Mouse (Mus musculus): ENCODE measurements around the gene Pcyt2.

The Pcyt2 gene

DNA sequence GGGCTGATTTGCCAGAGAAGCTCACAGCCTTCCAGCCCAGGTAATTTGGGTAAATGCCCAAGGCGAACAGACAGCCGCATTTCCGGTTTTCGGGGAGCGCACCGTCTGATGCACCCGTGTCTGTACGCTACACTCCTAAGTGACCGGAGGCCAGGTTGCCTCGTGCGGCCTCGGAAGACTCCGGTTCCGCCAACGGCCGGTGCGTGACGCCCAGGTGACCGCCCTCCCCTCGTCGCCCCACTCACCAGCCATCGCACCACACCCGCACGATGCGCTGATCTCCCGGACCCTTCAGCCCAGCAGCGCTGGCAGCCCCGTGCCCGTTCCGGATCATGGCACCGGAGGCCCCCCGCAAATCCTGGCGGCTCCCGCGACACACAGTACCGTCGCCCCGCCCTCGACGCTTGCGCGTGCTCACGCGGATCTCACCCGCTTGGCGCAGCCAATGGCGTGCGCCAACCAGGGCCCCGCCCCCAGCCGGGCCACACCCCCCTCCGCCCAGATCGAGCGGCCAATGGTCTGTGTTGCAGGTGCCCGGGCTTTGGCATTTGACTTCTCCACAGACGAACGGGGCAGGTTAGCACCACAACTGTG lies at the start of gene Pcyt2:
TSS of gene Pcyt2 (minus strand) at position 418 of the 594 bp plus-strand sequence.
- DNase-seq = peak; percentile 92 to 95

DNA sequence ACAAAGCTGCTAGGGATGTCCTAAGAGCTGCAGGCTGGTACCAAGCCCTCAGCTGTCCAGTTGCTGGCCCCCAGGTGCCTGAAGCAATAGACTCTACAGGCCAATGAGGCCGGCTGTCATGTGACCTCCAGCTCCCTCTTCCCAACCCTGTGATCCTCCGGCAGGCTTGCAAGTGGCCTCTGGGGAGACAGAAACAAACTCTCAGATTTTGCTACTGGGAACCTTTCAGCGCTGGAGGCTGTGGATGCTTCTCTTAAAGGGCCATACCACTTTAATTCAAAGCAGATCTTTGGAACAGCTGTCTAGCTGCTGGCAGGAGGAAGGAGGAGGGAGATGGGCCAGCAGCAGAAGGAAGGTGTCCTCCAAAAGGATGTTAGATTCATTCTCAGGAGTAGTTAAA lies 48.9 kb upstream of the Pcyt2 start:
- no peak for DNase-seq

DNA sequence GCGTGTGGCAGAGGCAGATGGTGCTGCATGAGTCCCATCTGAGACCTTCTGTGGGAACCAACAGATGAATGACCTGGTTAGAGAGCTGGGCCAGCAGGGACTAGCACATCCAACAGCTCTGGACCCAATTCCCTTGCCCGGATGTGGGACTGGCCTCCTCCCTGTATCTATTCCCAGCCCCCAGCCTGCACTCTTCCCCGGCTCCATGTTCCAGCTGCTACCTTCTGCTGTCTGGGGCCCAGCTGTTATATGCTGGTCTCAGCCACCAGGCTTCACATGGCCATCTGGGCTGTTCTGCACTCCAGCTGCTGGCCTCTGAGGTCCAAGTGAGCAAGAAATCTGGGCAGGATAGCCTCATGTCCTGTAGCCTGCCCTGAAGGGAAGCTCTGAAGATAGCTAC lies 47.7 kb upstream of the Pcyt2 start:
- DNase-seq = no peak

DNA sequence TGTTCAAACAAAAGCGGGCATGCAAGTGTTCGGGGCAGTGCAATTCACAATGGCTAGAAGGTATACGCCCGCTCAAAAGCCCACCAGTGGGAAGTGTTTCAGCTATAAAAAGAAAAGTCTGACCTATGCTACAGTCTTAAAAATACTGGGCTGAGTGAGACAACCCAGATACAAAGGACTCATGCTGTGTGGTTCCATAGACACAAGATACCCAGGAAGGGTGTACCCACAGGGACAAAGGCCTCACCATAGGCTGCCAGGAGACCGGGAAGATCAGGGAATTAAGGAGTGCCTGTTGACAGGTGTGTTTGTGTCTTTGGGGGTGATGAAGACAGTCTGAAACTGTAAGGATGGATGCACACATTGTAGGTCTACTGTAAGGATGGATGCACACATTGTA lies 46.0 kb upstream of the Pcyt2 start:
- DNase-seq = no peak

DNA sequence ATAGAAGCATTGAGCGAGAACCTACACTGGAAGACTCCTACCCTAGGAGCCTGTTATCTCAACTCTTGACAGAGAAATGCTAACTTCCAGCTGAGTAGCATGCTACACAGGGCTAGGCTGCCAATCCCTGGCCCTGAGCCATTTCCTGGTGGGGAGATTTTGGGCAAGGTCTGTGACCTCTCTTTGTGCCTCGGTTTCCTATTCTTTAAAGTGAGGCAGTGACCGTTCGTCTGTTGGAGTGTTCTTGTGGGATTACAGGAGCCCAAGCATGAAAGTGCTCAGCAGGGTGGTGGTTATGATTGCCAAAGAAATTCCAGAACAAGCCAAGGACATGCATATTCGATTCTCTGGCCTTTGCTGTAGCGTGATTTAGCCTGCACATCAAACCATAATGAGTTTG lies 45.0 kb upstream of the Pcyt2 start:
- DNase-seq = no peak

DNA sequence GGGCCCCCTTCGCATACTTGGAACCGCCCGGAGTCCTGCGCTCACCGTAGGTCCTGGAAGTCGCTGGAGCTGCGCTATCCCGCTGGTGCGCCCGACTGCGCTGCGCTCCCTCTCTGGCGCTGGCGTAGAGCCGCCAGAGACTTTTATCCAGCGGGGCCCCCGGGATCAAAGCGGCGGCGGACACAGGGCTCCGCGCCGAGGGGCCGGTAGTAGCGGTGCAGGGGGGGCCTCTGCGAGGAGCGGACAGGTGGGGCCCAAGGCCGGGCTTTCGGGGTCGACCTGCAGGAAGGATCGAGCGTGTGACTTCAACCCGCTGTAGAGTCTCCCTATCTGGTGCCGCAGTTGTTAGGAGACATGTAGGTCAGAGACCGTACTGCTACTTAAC lies 43.3 kb upstream of the Pcyt2 start, which contains the start of gene Notum:
TSS of gene Notum (minus strand) at position 100 of the 385 bp plus-strand sequence.
- DNase-seq = no peak

DNA sequence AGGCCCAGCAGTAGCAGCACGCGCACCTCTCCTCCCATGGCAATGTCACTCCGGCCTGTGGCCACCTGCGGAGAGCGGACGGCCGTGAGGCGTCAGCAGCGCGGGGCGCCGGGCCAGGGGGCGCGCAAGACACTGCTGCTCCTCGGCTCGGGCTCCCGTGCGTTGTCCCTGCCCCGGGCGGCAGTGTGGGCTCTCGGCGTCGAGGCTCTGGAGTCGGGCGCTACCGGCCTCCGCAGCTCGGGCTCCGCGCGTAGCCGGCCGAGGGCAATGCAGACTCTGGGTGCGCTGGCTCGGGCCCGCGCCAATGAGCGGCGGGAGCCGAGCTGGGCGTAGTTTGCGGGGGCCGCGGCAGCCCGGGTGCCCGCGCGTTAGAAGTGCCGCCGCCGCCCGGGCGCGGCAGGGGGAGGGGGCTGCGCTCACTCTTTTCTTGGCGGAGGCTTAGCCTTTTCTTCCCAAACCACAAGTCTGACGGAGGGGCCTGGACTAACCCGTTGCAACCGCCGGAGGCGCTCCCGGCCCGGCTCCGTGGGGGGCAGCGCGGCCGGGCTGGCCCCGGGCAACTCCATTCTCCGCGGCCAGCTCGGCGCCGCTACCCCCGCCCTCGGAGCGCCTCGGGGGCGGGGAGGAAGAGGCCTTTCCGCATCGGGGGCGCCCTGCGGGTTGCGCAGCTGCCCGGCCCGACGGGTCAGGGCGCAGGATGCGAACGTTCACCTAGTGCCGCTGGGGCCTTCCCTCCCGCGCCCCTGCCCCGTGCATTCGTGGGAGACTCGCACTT lies 42.8 kb upstream of the Pcyt2 start:
- DNase-seq = peak; percentile 18 to 34

DNA sequence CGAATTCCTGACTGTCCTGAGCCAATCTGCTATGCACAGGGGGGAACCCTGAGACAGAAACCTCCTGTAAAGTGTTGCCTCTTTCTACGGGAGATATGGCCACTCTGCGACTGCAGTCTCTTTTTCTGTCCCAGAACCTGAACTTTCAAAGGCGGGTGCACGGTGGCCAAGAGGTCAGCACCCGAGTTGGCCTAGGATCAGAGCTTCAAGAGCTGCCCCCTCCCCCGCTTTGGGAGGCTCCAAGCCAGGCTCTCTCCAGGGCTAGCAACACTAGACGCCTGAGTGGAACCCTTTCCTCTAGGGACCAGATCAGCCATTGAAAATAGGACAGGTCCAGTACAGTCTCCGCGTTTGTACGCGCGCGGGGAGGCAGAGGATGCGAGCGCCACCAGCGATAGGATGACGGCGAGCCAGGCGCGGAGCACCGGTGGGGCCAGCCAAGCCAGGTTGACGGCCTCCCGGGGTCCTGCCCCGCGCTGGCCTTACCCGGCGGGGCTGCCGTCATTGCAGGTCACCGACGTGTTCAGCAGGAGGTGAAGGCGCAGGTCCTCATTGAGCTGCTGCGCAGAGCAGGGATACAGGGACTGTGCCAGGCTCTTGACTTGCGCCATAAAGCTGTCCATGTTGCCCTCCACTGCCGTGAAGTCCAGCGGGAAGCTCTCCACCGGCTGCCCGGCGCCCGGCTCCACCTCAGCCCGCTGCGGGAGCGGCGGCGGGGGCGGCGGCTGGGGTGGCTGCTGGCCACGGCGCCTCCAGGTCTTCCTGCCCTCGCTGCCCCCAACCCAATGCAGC lies 42.0 kb upstream of the Pcyt2 start:
- DNase-seq = peak in 1 of 2 experiments; percentile 4

DNA sequence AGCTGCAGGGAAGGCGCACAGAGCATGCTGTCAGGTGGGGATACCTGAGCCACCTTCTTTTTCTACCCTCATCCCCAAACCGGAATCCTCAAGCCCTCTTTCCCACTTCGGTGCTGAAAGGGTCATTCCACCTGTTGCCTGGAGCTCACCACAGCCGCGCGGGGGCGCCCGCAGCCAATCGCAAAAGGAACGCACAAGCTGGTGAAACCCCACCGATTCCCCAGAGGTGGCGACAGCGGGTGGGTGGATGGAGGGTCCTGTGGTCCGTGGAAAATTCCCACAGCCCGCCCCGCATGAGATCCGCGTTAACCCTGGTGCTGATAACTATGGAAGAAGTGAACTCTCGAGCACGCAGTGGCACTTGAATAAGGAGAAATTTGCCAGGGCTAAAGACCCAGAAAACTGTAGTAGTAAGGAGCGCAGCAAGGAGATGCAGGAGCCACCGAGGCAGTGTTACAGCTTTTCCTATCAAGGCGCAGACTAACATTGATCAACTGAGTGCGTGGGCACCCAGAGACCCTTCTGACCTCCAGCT lies 41.2 kb upstream of the Pcyt2 start:
- peak; percentile 84 to 86 for DNase-seq

DNA sequence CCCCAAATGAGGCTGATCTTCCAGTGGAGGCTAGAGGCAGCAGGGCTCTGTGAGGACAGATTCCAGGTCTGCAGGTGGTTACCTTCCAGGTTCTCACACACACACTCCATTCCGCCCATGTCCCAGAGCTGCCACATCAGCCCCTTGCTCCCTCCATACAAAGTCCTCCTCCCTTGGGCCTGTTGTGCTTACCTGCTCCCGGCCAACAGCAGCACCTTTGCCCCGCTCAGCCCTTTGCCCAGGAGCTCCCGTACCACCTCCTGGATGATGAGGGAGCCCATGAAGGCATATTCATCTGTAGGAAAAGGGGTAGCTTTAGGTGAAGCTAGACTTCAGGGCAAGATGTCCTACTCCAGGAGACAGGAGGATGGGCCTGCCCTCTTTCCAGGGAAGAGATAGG lies 39.6 kb upstream of the Pcyt2 start:
- no peak for DNase-seq

DNA sequence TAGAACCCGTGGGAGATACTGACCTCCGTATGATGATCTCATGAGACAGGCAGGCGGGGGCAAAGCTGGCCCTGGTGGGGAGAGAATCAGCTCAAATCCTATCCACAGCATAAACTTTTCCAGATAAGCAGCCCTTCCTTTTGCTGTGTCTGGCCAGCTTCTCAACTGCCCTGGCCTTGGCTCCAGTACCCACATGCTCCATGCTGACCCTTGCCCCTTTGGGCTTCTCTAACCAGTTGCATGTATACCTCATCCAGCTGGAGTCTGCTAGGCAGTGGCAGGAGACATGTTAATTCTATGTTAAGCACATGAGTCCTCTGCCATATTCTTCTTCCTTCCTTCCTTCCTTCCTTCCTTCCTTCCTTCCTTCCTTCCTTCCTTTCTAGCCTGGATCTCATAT lies 37.0 kb upstream of the Pcyt2 start:
- DNase-seq = no peak

DNA sequence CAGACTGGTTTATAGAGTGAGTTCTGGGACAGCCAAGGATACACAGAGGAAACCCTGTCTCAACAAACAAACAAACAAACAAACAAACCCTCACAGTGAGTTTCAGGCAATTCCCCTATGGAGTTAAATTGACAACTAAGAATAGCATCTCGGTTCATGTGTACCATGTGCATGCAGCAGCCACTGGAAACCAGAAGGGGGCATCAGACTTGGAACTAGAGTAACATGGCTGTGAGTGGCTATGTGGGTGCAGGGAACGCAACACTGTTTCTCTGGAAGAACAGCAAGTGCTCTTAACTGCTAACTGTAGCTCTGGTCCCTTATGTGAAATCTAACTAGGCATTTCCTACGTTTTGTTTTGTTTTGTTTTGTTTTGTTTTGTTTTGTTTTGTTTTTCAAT lies 34.1 kb upstream of the Pcyt2 start:
- DNase-seq = no peak

DNA sequence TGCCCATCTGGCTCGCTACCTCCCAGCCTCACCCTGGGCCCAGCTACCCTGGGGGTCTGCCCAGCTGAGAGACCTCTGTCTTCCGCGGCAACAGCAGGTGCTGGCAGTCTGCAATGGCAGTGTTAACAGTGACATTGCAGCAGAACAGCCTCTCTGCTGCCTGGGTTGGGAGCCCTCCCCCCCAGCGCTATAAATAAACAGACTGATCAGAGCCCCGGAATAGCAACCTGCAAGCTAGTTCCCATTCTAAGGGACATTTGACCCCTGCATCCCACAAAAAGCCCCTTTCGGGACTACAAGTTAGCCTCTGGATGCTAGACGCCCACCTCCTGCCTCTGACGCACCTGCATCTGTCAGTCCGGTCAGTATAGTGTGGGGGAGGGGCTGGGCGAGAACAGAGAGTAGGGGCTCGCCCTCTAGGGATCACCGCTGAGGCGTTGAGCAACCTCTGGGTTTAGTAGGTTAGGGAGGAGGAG lies 30.3 kb upstream of the Pcyt2 start, which contains the start of gene Myadml2:
TSS of gene Myadml2 (minus strand) at position 158 of the 476 bp plus-strand sequence.
- peak; percentile 52 to 60 for DNase-seq

DNA sequence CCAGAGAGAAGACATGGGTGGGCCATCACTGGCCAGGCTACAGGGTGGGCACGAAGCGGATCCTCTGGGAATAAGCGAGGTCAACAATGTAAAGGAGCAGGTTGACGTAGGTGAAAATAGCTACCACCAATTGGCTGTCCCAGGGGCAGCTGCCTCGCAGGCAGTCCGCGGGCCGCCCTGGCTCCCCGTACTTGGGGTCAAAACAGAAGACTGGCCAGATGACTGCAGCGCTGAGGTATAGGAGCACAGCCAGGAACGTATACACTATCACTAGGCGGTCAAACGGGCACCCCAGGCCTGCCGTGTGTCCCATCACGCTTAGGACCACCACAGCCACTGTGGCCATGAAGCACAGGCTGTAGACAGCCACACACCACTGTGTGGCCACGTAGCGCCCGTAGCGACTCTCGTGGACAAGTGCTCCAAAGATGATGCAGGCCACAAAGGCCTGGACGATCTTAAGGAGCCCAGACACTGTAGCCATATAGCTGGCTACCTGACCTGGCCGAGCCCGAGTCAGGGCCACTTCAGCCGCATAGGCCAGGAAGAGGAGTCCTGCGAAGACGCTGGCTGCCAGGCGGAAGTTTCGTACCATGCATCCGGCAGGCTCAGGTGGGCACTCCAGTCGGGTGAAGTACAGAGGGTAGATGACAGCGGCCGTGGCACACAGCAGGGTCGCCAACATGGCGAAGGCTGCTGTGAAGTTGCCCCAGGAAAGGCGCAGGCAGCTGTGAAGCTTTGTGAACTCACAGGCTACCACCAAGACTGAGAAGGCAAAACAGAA lies 29.5 kb upstream of the Pcyt2 start:
- no peak for DNase-seq

DNA sequence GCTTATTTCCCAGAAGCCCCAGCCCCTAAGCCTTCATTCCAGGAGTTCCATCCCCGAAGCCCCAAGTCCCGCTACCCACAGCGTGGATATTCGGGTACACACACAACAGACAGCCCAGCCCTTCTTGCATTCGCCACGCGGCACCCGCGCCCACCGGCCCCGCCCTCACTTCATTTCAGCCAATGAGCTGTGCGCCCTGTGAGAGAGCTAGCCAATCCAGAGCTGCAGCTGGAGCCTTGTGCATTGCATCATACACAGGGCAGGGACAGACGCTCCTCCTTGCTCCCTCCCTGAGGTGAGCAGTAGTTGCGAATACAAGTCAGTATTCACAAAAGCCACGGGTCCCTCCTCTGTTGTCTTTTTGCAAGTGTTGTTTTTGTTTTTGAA lies 25.9 kb upstream of the Pcyt2 start, which contains the start of gene Pycr1:
TSS of gene Pycr1 (minus strand) at position 169 of the 387 bp plus-strand sequence.
- DNase-seq = peak; percentile 94

DNA sequence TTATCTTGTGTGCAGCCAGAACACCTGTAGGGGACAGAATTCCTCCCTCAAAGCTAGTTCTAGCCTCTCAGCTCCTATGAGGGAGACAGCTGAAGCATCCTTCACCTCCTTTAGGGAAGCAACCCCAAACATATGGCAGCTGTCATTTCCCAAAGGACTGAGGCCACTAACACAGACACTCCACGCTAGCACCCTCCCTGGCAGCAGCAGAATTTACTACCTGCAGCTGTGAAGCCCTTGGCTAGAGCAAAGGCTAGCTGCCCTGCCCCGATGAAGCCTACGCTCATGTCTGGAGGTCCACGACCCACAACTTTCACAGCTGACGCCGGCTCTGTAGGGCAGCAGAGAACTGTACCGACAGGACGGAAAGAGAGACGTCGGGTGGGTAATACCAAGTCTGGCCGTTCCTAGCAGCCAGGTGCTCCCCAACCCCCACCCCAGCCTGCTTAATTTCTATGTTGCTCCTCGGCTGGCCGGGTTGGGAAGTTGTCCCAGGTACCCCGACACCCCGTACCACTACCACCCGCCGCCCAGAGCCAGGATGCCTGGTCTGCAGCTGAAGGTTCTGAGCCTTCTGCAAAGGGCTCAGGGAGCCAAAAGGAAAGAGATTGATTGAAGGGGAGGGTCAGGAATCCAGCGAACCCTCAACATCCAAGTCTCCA lies 25.3 kb upstream of the Pcyt2 start:
- DNase-seq = peak in 1 of 2 experiments; percentile 47

DNA sequence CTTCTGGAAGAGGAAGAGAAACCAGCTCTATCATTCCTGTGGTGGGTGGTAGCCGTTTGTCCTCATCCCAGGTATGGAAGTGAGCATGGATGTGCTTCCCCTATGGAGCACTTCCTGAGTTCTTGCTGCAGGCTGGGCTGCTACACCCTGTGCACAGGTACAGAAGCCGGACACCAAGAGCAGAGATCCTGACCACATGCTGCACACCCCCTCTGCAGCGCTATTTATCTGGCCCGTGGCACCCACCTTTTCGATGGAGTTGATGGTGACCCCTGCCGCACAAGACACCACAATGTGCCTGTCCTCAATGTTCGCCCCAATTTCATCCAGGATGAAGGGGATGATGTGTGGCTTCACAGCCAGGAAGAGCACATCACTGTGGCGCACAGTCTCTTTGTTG lies 24.1 kb upstream of the Pcyt2 start:
- DNase-seq = no peak

DNA sequence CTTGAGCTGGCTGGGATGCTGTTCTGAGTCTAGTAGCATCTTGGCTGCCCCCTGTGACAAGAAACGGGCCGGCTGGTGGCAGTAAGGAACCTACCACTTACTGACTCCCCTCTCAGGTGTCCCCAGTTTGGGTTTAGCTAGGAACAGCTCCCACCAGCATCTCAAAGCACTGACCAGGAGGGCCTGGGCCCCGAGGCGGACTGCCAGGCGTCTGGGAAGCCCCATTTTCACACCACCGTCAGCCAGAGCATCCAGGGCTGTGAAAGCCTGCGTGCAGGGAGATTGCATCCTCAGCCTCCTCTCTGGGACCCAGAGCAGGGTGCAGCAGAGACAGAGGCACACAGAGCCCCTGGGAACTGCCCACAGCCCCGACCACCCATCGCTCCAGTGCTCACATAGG lies 23.5 kb upstream of the Pcyt2 start:
- no peak for DNase-seq

DNA sequence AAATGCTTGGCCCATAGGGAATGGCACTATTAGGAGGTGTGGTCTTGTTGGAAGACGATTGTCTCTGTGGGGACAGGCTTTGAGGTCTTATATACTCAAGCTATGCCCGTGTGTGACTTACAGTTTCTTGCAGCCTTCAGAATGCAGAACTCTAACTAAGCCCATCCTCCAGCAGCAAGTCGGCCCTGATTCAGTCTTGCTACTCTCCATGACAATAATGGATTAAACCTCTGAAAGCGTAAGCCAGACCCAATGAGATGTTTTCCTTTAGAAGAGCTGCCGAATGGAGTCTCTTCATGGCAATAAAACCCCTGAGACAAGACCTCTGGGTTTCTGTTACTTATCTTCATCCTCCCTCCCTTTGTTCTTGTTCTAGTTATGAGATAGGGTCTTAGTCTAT lies 17.1 kb upstream of the Pcyt2 start:
- DNase-seq = no peak

DNA sequence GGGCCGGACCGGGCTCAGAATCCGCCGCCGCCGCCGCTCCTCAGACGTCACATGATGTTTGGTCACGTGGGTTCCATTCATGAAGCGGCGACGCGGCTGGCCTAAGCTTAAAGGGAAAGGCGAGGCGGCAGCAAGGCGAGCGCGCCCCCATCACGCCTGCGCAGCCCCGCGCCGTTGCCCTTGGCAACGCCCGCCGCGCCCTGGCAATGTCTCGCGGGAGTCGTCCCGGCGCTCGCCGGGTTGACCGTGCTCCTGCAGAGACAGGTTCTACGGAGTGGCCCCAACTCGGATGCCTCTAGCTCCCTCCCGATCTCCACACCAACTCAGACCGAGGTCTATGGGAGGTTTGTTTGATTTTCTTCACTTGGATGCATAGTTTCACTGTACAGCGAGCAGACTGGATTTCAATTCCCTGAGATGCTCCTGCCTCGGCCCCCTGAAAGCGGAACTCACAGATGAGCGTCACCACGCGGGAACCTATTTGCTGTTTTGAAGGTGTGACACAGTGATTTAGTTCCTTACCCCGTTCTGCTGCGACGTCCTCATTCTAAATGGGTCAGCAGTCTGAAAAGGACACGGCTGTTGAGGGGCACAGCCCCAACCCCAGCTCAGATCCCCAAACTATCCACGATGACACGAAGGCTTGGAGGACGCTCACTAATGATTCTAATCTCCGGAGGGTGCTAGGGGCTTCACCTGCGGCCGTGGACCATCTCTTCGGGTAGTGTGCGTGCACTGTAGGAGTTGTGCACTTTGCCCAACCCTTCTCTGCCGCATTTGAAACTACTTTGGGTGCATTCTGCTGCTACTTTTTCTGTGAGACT lies 16.0 kb upstream of the Pcyt2 start, which contains the start of gene Mafg:
TSS of gene Mafg (minus strand) at position 81 of the 824 bp plus-strand sequence.
- peak; percentile 82 to 90 for DNase-seq

Measured in thymus, postnatal 36 days (tissue).